Mouse (Mus musculus): ENCODE results near the gene Hk3. TPM values are rescaled to one million over a fixed set of nuclear protein-coding genes. Genes with fewer than 3 reads are reported as not detected.

Hk3 gene
- total and polyA plus RNA-seq, 3 experiments: 0.84 to 1.2 (median 0.91) TPM

GRCm38 (mm10) chr13:55024215-55024614 is 3.0 kb upstream of the Hk3 start:
- WGBS: 69% methylated on average over 2 of the region's 2 CpGs
- Histone ChIP-seq H3K4me3 (no peak overlapping the region), H3K36me3 (ENCODE audit: control insufficient read depth, insufficient read depth, low read length) (0 out of 2 replicates have a peak, but pooled peaks cover 3% of the 10 kb centered on the region), H3K27ac (no peak overlapping the region), H3K27me3 (ENCODE audit: control insufficient read depth, insufficient read depth, low read length) (no peaks in the 10 kb centered on the region), H3K79me2 (replicated peaks; ENCODE audit: control insufficient read depth, insufficient read depth, low read length) (no peaks in the 10 kb centered on the region), H3K9ac (ENCODE audit: low read depth, low read length) (no peak overlapping the region), H3K4me1 (ENCODE audit: control insufficient read depth, insufficient read depth, low read length) (peaks cover 4% of the 10 kb centered on the region)
- TF ChIP-seq EP300 (IDR thresholded peaks at IDR 0.05; ENCODE audit: insufficient read depth, low read depth, low read length): no peak
- no peak for TF ChIP-seq CTCF (IDR thresholded peaks at IDR 0.05)
- no peak for TF ChIP-seq POLR2A (IDR thresholded peaks at IDR 0.05; ENCODE audit: insufficient read depth, low read depth, low read length)
- intact Hi-C loops (cut with DNase I): no loop called here
- no peak for DNase-seq

- TF ChIP-seq CTCF (IDR thresholded peaks at IDR 0.05) (no peak), EP300 (IDR thresholded peaks at IDR 0.05; ENCODE audit: insufficient read depth, low read depth, low read length) (no peak), POLR2A (IDR thresholded peaks at IDR 0.05; ENCODE audit: insufficient read depth, low read depth, low read length) (no peak)
- Histone ChIP-seq H3K4me3 (no peak overlapping the region), H3K4me1 (ENCODE audit: control insufficient read depth, insufficient read depth, low read length) (peaks cover 4% of the 10 kb centered on the region), H3K27me3 (ENCODE audit: control insufficient read depth, insufficient read depth, low read length) (no peaks in the 10 kb centered on the region), H3K9ac (ENCODE audit: low read depth, low read length) (no peak overlapping the region), H3K36me3 (ENCODE audit: control insufficient read depth, insufficient read depth, low read length) (no peaks in the 10 kb centered on the region), H3K27ac (no peak overlapping the region), H3K79me2 (replicated peaks; ENCODE audit: control insufficient read depth, insufficient read depth, low read length) (no peaks in the 10 kb centered on the region)
- intact Hi-C loops (cut with DNase I): no loop called here
- WGBS: 32% methylated on average over 9 of the region's 9 CpGs
- peak; percentile 28 to 31 for DNase-seq
These were observed 1.5 kb upstream of the Hk3 start for GRCm38 (mm10) chr13:55022715-55023114.

- TF ChIP-seq CTCF (IDR thresholded peaks at IDR 0.05): no peak
- TF ChIP-seq EP300 (IDR thresholded peaks at IDR 0.05; ENCODE audit: insufficient read depth, low read depth, low read length): no peak
- WGBS: 77% methylated on average over 4 of the region's 4 CpGs
- Histone ChIP-seq H3K9ac (ENCODE audit: low read depth, low read length) (no peak overlapping the region), H3K4me3 (no peak overlapping the region), H3K27me3 (ENCODE audit: control insufficient read depth, insufficient read depth, low read length) (no peaks in the 10 kb centered on the region), H3K27ac (no peak overlapping the region), H3K79me2 (replicated peaks; ENCODE audit: control insufficient read depth, insufficient read depth, low read length) (no peaks in the 10 kb centered on the region), H3K4me1 (ENCODE audit: control insufficient read depth, insufficient read depth, low read length) (peaks cover 4% of the 10 kb centered on the region), H3K36me3 (ENCODE audit: control insufficient read depth, insufficient read depth, low read length) (no peaks in the 10 kb centered on the region)
- intact Hi-C loops (cut with DNase I): no loop called here
- DNase-seq: no peak
These were observed 1.1 kb upstream of the Hk3 start for GRCm38 (mm10) chr13:55022256-55022655.

- H3K4me1 ChIP-seq (ENCODE audit: control insufficient read depth, insufficient read depth, low read length): peaks cover 4% of the 10 kb centered on the region
- no peak for DNase-seq
- H3K9ac ChIP-seq (ENCODE audit: low read depth, low read length): no peak overlapping the region
- TF ChIP-seq EP300 (IDR thresholded peaks at IDR 0.05; ENCODE audit: insufficient read depth, low read depth, low read length): no peak
- 77% methylated on average over 4 of the region's 4 CpGs for WGBS
- H3K27me3 ChIP-seq (ENCODE audit: control insufficient read depth, insufficient read depth, low read length): no peaks in the 10 kb centered on the region
- no peak overlapping the region for H3K27ac ChIP-seq
- no peaks in the 10 kb centered on the region for H3K79me2 ChIP-seq (replicated peaks; ENCODE audit: control insufficient read depth, insufficient read depth, low read length)
- intact Hi-C loops (cut with DNase I): no loop called here
- H3K36me3 ChIP-seq (ENCODE audit: control insufficient read depth, insufficient read depth, low read length): no peaks in the 10 kb centered on the region
- H3K4me3 ChIP-seq: no peak overlapping the region
These were observed 1.1 kb downstream of the Hk3 start for GRCm38 (mm10) chr13:55020051-55020450.

- intact Hi-C loops (cut with DNase I): no loop called here
These were observed 2.0 kb downstream of the Hk3 start for GRCm38 (mm10) chr13:55019181-55019580.

GRCm38 (mm10) chr13:55018700-55019099 is 2.5 kb downstream of the Hk3 start:
- Histone ChIP-seq H3K36me3 (ENCODE audit: control insufficient read depth, insufficient read depth, low read length) (no peaks in the 10 kb centered on the region), H3K4me1 (ENCODE audit: control insufficient read depth, insufficient read depth, low read length) (peaks cover 4% of the 10 kb centered on the region), H3K27me3 (ENCODE audit: control insufficient read depth, insufficient read depth, low read length) (no peaks in the 10 kb centered on the region), H3K4me3 (no peak overlapping the region), H3K79me2 (replicated peaks; ENCODE audit: control insufficient read depth, insufficient read depth, low read length) (no peaks in the 10 kb centered on the region), H3K9ac (ENCODE audit: low read depth, low read length) (no peak overlapping the region), H3K27ac (no peak overlapping the region)
- 85% methylated on average over 9 of the region's 9 CpGs for WGBS
- DNase-seq: no peak
- intact Hi-C loops (cut with DNase I): no loop called here
- TF ChIP-seq POLR2A (IDR thresholded peaks at IDR 0.05; ENCODE audit: insufficient read depth, low read depth, low read length) (no peak), EP300 (IDR thresholded peaks at IDR 0.05; ENCODE audit: insufficient read depth, low read depth, low read length) (no peak), CTCF (IDR thresholded peaks at IDR 0.05) (no peak)

More at GRCm38 (mm10) chr13:55019181-55019580, 2.0 kb downstream of the Hk3 start:
- Histone ChIP-seq H3K4me1 (ENCODE audit: control insufficient read depth, insufficient read depth, low read length) (peaks cover 4% of the 10 kb centered on the region), H3K27ac (no peak overlapping the region), H3K36me3 (ENCODE audit: control insufficient read depth, insufficient read depth, low read length) (no peaks in the 10 kb centered on the region), H3K79me2 (replicated peaks; ENCODE audit: control insufficient read depth, insufficient read depth, low read length) (no peaks in the 10 kb centered on the region), H3K27me3 (ENCODE audit: control insufficient read depth, insufficient read depth, low read length) (no peaks in the 10 kb centered on the region), H3K4me3 (no peak overlapping the region), H3K9ac (ENCODE audit: low read depth, low read length) (no peak overlapping the region)
- 58% methylated on average over 3 of the region's 3 CpGs for WGBS
- TF ChIP-seq CTCF (IDR thresholded peaks at IDR 0.05): no peak
- no peak for DNase-seq
